Mouse (Mus musculus) CH12.LX (cell line): ENCODE measurements around the gene Pxk.
A peak's percentile ranks its signal among the peaks of the same experiment; 100 is the strongest.

Experiments used
- BHLHE40 ChIP-seq: IDR thresholded peaks from 2 replicates; pipeline ENCODE4 v1.6.1; 2011; ENCODE audit warnings: mild to moderate bottlenecking, low read depth, low read length, improper control_type of control experiment
- CTCF ChIP-seq, 2 experiments: IDR thresholded peaks in 1 of 2; conservative IDR thresholded peaks in 1 of 2; 2 replicates each; pipeline ENCODE4 v1.5.1; 2011 to 2012; ENCODE audit warnings: low read depth in 2 of 2, low read length in 2 of 2, improper control_type of control experiment in 1 of 2, inconsistent platforms in 1 of 2, mild to moderate bottlenecking in 1 of 2, moderate library complexity in 1 of 2
- ETS1 ChIP-seq: conservative IDR thresholded peaks from 2 replicates; pipeline ENCODE4 v1.6.1; 2012; ENCODE audit warnings: low read depth, mild to moderate bottlenecking, inconsistent platforms, low read length, improper control_type of control experiment, moderate library complexity
- JUND ChIP-seq: conservative IDR thresholded peaks from 2 replicates; pipeline ENCODE4 v1.6.1; 2011; ENCODE audit warnings: low read depth, low read length, improper control_type of control experiment
- MAFK ChIP-seq: IDR thresholded peaks from 2 replicates; pipeline ENCODE4 v1.6.1; 2011; ENCODE audit warnings: low read length, improper control_type of control experiment; ENCODE audit not compliant: insufficient replicate concordance
- NRF1 ChIP-seq: IDR thresholded peaks from 2 replicates; pipeline ENCODE4 v1.6.1; 2014; ENCODE audit warnings: low read depth, mild to moderate bottlenecking, inconsistent platforms, low read length, improper control_type of control experiment, moderate library complexity
- POLR2A ChIP-seq: IDR thresholded peaks from 2 replicates; pipeline ENCODE4 v1.6.1; 2011; ENCODE audit warnings: low read depth, mild to moderate bottlenecking, improper control_type of control experiment, low read length
- POLR2AphosphoS2 ChIP-seq: IDR thresholded peaks from 2 replicates; pipeline ENCODE4 v1.6.1; 2011; ENCODE audit warnings: low read depth, low read length, improper control_type of control experiment
- SMC3 ChIP-seq: IDR thresholded peaks from 2 replicates; pipeline ENCODE4 v1.6.1; 2011; ENCODE audit warnings: low read depth, low read length, improper control_type of control experiment

DNA sequence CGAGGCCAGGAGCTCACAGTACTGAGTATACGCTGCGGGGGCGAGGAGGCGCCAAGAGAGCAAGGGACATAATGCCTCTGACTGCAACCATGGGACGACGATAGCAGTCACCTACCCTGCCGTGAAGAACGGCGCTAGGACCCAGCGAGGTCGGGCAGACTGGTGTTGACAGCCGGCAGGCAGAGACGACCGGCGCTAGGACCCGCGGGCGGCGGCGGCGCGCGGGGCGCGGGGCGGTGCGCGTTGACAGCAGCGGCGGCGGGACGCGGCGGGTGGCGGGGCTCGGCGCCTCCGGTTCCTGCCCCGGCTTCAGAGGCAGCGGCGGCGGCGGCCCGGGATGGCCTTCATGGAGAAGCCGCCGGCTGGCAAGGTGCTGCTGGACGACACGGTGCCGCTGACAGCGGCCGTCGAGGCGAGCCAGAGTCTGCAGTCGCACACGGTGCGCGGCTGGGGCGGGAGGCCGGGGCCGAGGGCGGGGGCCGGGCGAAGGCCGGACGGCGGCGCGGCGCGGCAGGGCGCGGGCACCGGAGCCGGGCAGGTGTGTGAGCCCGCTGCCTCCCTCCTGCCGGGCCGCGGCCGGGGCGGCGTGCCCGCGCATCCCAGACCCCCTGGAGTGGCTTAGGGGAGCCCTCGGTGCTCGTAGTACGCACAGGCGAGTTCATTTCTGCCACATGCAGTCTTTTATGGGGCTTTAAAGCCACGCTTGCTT is at the start of gene Pxk:
- no peak for TF ChIP-seq POLR2AphosphoS2
- no peak for TF ChIP-seq CTCF (conservative IDR thresholded peaks at IDR 0.05 in 1 of 2, IDR thresholded peaks at IDR 0.05 in 1 of 2; ENCODE audit: low read depth in 2 of 2, low read length in 2 of 2)
- TF ChIP-seq NRF1: peak; percentile 63
- no peak; the same call in 1 of the 2 replicates for TF ChIP-seq ETS1
- TF ChIP-seq BHLHE40: peak; percentile 34; the same call in 1 of the 2 replicates
- no peak for TF ChIP-seq MAFK
- no peak for TF ChIP-seq JUND
- peak; percentile 50; the same call in 1 of the 2 replicates for TF ChIP-seq POLR2A
- TF ChIP-seq SMC3: no peak; the same call in 1 of the 2 replicates
